Mouse (Mus musculus): Measurements from ENCODE around the gene Gzmm. TPM values are rescaled to one million over a fixed set of nuclear protein-coding genes. Genes with fewer than 3 reads are reported as not detected.

The Gzmm gene
- total RNA-seq, 1 experiment = 2.5 TPM

- DNase-seq (ENCODE audit: low read depth, low spot score) = peak; percentile 93
- in situ Hi-C loops (cut with MboI; ENCODE audit: low sequenced_read_pairs in 2 of 2, unreplicated experiment in 2 of 2) = no loop called here
- H3K36me3 ChIP-seq (ENCODE audit: control insufficient read depth, insufficient read depth, low read length, poor library complexity, severe bottlenecking) = peaks cover 31% of the 10 kb centered on the region
- peak within 1 kb of the TSS; percentile 94 to 100 for H3K4me3 ChIP-seq (ENCODE audit: insufficient read depth in 1 of 2, low read depth in 1 of 2, low read length in 2 of 2, poor library complexity in 1 of 2, severe bottlenecking in 1 of 2)
- H3K9ac ChIP-seq (ENCODE audit: insufficient read depth, low read depth, low read length, poor library complexity, severe bottlenecking) = peak within 1 kb of the TSS; percentile 91
- TF ChIP-seq HCFC1 (IDR thresholded peaks at IDR 0.05; ENCODE audit: borderline replicate concordance, insufficient read depth, low read length) = peak; percentile 91
- no peak for TF ChIP-seq ZC3H11A (IDR thresholded peaks at IDR 0.05; ENCODE audit: borderline replicate concordance, low read depth, low read length)
- H3K9me3 ChIP-seq (ENCODE audit: control insufficient read depth, insufficient read depth, low read depth, low read length) = no peaks in the 10 kb centered on the region
- H3K27ac ChIP-seq (ENCODE audit: insufficient read depth, low read depth, low read length, poor library complexity, severe bottlenecking) = peak within 1 kb of the TSS; percentile 90
- H3K4me1 ChIP-seq (ENCODE audit: control insufficient read depth in 2 of 2, insufficient read depth in 2 of 2, low read length in 2 of 2, poor library complexity in 1 of 2) = peaks cover 4 to 28% of the 10 kb centered on the region in 2 experiments
Measured at GRCm38 (mm10) chr10:79681591-79682245, 7.1 kb upstream of the Gzmm start, which contains the start of gene Cdc34. Cdc34 (plus strand) TSS chr10:79682195.

GRCm38 (mm10) chr10:79682551-79682915 lies 6.3 kb upstream of the Gzmm start:
- Histone ChIP-seq H3K4me1 (ENCODE audit: control insufficient read depth in 2 of 2, insufficient read depth in 2 of 2, low read length in 2 of 2, poor library complexity in 1 of 2) (peaks cover 5 to 29% of the 10 kb centered on the region in 2 experiments), H3K36me3 (ENCODE audit: control insufficient read depth, insufficient read depth, low read length, poor library complexity, severe bottlenecking) (peaks cover 39% of the 10 kb centered on the region), H3K9ac (ENCODE audit: insufficient read depth, low read depth, low read length, poor library complexity, severe bottlenecking) (peak overlapping the region; percentile 91), H3K9me3 (ENCODE audit: control insufficient read depth, insufficient read depth, low read depth, low read length) (no peaks in the 10 kb centered on the region), H3K4me3 (ENCODE audit: insufficient read depth in 1 of 2, low read depth in 1 of 2, low read length in 2 of 2, poor library complexity in 1 of 2, severe bottlenecking in 1 of 2) (peak overlapping the region; percentile 94 to 100), H3K27ac (ENCODE audit: insufficient read depth, low read depth, low read length, poor library complexity, severe bottlenecking) (peak overlapping the region; percentile 90)
- in situ Hi-C loops (cut with MboI; ENCODE audit: low sequenced_read_pairs in 2 of 2, unreplicated experiment in 2 of 2) = no loop called here
- TF ChIP-seq ZC3H11A (IDR thresholded peaks at IDR 0.05; ENCODE audit: borderline replicate concordance, low read depth, low read length) (no peak), HCFC1 (IDR thresholded peaks at IDR 0.05; ENCODE audit: borderline replicate concordance, insufficient read depth, low read length) (0 out of 2 replicates have a peak, but pooled peaks have one; percentile 11)
- DNase-seq (ENCODE audit: low read depth, low spot score) = no peak

- TF ChIP-seq HCFC1 (IDR thresholded peaks at IDR 0.05; ENCODE audit: borderline replicate concordance, insufficient read depth, low read length) (0 out of 2 replicates have a peak, but pooled peaks have one; percentile 14), ZNF384 (IDR thresholded peaks at IDR 0.05; ENCODE audit: low read depth, low read length) (no peak), ZC3H11A (IDR thresholded peaks at IDR 0.05; ENCODE audit: borderline replicate concordance, low read depth, low read length) (no peak)
- Histone ChIP-seq H3K36me3 (ENCODE audit: control insufficient read depth, insufficient read depth, low read length, poor library complexity, severe bottlenecking) (peaks cover 44% of the 10 kb centered on the region), H3K9me3 (ENCODE audit: control insufficient read depth, insufficient read depth, low read depth, low read length) (no peaks in the 10 kb centered on the region), H3K4me3 (ENCODE audit: insufficient read depth in 1 of 2, low read depth in 1 of 2, low read length in 2 of 2, poor library complexity in 1 of 2, severe bottlenecking in 1 of 2) (peak overlapping the region; percentile 94 to 100), H3K4me1 (ENCODE audit: control insufficient read depth in 2 of 2, insufficient read depth in 2 of 2, low read length in 2 of 2, poor library complexity in 1 of 2) (peaks cover 5 to 32% of the 10 kb centered on the region in 2 experiments), H3K27ac (ENCODE audit: insufficient read depth, low read depth, low read length, poor library complexity, severe bottlenecking) (peak overlapping the region; percentile 90), H3K9ac (ENCODE audit: insufficient read depth, low read depth, low read length, poor library complexity, severe bottlenecking) (peak overlapping the region; percentile 91)
- in situ Hi-C loops (cut with MboI; ENCODE audit: low sequenced_read_pairs in 2 of 2, unreplicated experiment in 2 of 2) = no loop called here
- peak; percentile 76 for DNase-seq (ENCODE audit: low read depth, low spot score)
Measured at GRCm38 (mm10) chr10:79682916-79683582, 5.8 kb upstream of the Gzmm start.

GRCm38 (mm10) chr10:79683726-79684640 lies 4.8 kb upstream of the Gzmm start:
- peak overlapping the region; percentile 94 to 100 for H3K4me3 ChIP-seq (ENCODE audit: insufficient read depth in 1 of 2, low read depth in 1 of 2, low read length in 2 of 2, poor library complexity in 1 of 2, severe bottlenecking in 1 of 2)
- TF ChIP-seq HCFC1 (IDR thresholded peaks at IDR 0.05; ENCODE audit: borderline replicate concordance, insufficient read depth, low read length) = no peak
- no peak for TF ChIP-seq ZC3H11A (IDR thresholded peaks at IDR 0.05; ENCODE audit: borderline replicate concordance, low read depth, low read length)
- no peak for TF ChIP-seq ZNF384 (IDR thresholded peaks at IDR 0.05; ENCODE audit: low read depth, low read length)
- TF ChIP-seq CHD2 (IDR thresholded peaks at IDR 0.05; ENCODE audit: low read depth, low read length) = no peak
- TF ChIP-seq MAFK (IDR thresholded peaks at IDR 0.05; ENCODE audit: insufficient read depth, low read depth, low read length) = 0 out of 2 replicates have a peak, but pooled peaks have one; percentile 13
- H3K36me3 ChIP-seq (ENCODE audit: control insufficient read depth, insufficient read depth, low read length, poor library complexity, severe bottlenecking) = peaks cover 52% of the 10 kb centered on the region
- H3K27ac ChIP-seq (ENCODE audit: insufficient read depth, low read depth, low read length, poor library complexity, severe bottlenecking) = peak overlapping the region; percentile 28; the same call in 1 of the 2 replicates
- no peaks in the 10 kb centered on the region for H3K9me3 ChIP-seq (ENCODE audit: control insufficient read depth, insufficient read depth, low read depth, low read length)
- DNase-seq (ENCODE audit: low read depth, low spot score) = no peak
- peaks cover 5 to 35% of the 10 kb centered on the region in 2 experiments for H3K4me1 ChIP-seq (ENCODE audit: control insufficient read depth in 2 of 2, insufficient read depth in 2 of 2, low read length in 2 of 2, poor library complexity in 1 of 2)
- peak overlapping the region; percentile 91 for H3K9ac ChIP-seq (ENCODE audit: insufficient read depth, low read depth, low read length, poor library complexity, severe bottlenecking)
- in situ Hi-C loops (cut with MboI; ENCODE audit: low sequenced_read_pairs in 2 of 2, unreplicated experiment in 2 of 2) = no loop called here
